Mouse (Mus musculus) kidney, adult 2 months (tissue): ENCODE data around the gene Pdzrn4.

Experiments
- CTCF ChIP-seq: fragments of 200-500 bp; conservative IDR thresholded peaks from 2 replicates; pipeline ENCODE4 v1.5.1; 2011; ENCODE audit warnings: low read depth, mild to moderate bottlenecking, control low read depth, low read length, moderate library complexity, mixed read lengths; ENCODE audit not compliant: insufficient read depth, insufficient read length
- POLR2A ChIP-seq: fragments of 200-500 bp; IDR thresholded peaks from one replicate; pipeline ENCODE4 v1.6.1; 2011; ENCODE audit warnings: low read depth, low read length, control low read depth

DNA sequence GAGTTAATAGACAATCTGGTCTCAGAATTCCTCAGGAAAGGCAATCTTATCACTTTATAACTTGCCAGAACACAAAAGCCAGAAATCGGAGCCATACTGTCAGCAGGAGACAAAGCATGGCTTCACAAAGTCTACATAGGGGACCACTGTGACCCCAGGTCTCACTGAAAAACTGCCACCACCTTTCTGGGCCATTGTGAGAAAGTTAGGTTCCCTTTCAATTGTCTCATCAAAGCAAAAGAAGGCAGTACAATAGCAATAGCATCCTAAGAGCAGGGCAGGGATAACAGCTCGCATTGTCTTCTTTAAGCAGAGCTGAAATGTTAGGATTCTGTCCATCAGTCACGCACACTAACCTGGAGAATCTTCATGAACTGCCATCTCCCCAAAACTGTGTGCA is 216.5 kb downstream of the Pdzrn4 start:
- TF ChIP-seq CTCF: no peak
- no peak for TF ChIP-seq POLR2A
